Mouse (Mus musculus) liver, postnatal 0 days (tissue): ENCODE results near the gene Mrps21.

Experiments
- CTCF ChIP-seq: sonication (generic); IDR thresholded peaks from 2 replicates; pipeline ENCODE4 v1.5.1; 2016; ENCODE audit warnings: antibody characterized with exemption, low read depth
- EP300 ChIP-seq: IDR thresholded peaks from 2 replicates; pipeline ENCODE4 v1.6.1; 2016; ENCODE audit warnings: antibody characterized with exemption, low read depth, mild to moderate bottlenecking

DNA sequence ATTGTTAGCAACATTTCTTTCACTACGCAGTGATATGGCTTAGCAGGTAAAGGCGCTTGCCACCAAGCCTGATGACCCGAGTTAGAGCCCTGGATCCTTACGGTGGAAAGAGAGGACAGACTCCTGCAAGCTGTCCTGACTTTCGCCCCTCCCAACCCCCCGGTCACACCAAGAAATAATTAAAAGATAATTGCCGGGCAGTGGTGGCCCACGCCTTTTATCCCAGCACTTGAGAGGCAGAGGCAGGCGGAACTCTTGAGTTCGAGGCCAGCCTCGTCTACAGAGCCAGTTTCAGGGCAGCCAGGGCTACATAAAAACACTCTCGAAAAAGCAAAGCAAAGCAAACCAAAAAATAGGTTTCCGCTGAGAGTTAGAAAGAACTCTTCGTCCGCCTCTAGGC lies 343 bp downstream of the Mrps21 start:
- TF ChIP-seq CTCF (no peak), EP300 (no peak)
